In genomic region chr17:35556186-35556765, GRCm38 (mm10) we compare ENCODE assay signal across 14 mouse cellular contexts. TPM values are rescaled to one million over a fixed set of nuclear protein-coding genes. Genes with fewer than 3 reads are reported as not detected.
"Had no signal": no experiment of that assay in that cellular context is flagged by ENCODE, and none has a peak within 500 bp of the region (broad histone marks: within the 10 kb centered on the region; RNA-seq: fewer than 3 reads in every experiment).

No protein-coding gene starts in this region.

- H3K4me3 ChIP-seq: limb, embryonic 12.5 days; liver, embryonic 13.5 days; lung, embryonic 15.5 days; midbrain, embryonic 12.5 days; neural tube, embryonic 13.5 days; stomach, embryonic 15.5 days had no signal

- ATAC-seq: midbrain, embryonic 16.5 days had no signal

- DNase-seq: liver, embryonic 13.5 days had no signal

- H3K27ac ChIP-seq: kidney, postnatal 0 days; limb, embryonic 12.5 days; liver, embryonic 13.5 days; lung, embryonic 15.5 days; midbrain, embryonic 12.5 days had no signal

- H3K9ac ChIP-seq: limb, embryonic 12.5 days; liver, embryonic 13.5 days; liver, postnatal 0 days; lung, embryonic 15.5 days; midbrain, embryonic 12.5 days; neural tube, embryonic 13.5 days; stomach, embryonic 15.5 days had no signal

- H3K4me1 ChIP-seq: limb, embryonic 12.5 days; liver, embryonic 13.5 days; lung, embryonic 15.5 days; midbrain, embryonic 12.5 days; stomach, embryonic 15.5 days had no signal

- H3K4me2 ChIP-seq: limb, embryonic 12.5 days; liver, embryonic 13.5 days; lung, embryonic 15.5 days; midbrain, embryonic 12.5 days; neural tube, embryonic 13.5 days had no signal

- H3K9me3 ChIP-seq: limb, embryonic 12.5 days; liver, embryonic 13.5 days; lung, embryonic 15.5 days; midbrain, embryonic 12.5 days; neural tube, embryonic 13.5 days; stomach, embryonic 15.5 days had no signal

- H3K27me3 ChIP-seq: limb, embryonic 12.5 days; liver, embryonic 13.5 days; lung, embryonic 15.5 days; midbrain, embryonic 12.5 days; neural tube, embryonic 13.5 days; stomach, embryonic 15.5 days had no signal

- H3K36me3 ChIP-seq: limb, embryonic 12.5 days; liver, embryonic 13.5 days; lung, embryonic 15.5 days; midbrain, embryonic 12.5 days; neural tube, embryonic 13.5 days; stomach, embryonic 15.5 days had no signal

RNA-seq across cellular contexts. Expression of gene Cdsn, which starts 4.3 kb away (rescaled TPM):
- total RNA-seq: megakaryocyte-erythroid progenitor cell, adult 5-6 weeks had no signal
- polyA plus RNA-seq: limb, embryonic 12.5 days; liver, embryonic 13.5 days; liver, postnatal 0 days; lung, embryonic 15.5 days; neural tube, embryonic 13.5 days had no signal

RNA-seq across cellular contexts. Expression of gene 2300002M23Rik, which starts 11.0 kb away (rescaled TPM):
- total RNA-seq: layer of hippocampus, adult 18-20 months; layer of hippocampus, postnatal 10 days; left cerebral cortex, postnatal 36 days; megakaryocyte-erythroid progenitor cell, adult 5-6 weeks had no signal
- polyA plus RNA-seq: kidney, postnatal 0 days; limb, embryonic 12.5 days; liver, embryonic 13.5 days; liver, postnatal 0 days; midbrain, embryonic 12.5 days; midbrain, embryonic 16.5 days; neural tube, embryonic 13.5 days; spleen, adult 2 months had no signal

RNA-seq across cellular contexts. Expression of gene Psors1c2, which starts 23.3 kb away (rescaled TPM):
- total RNA-seq: layer of hippocampus, postnatal 10 days; megakaryocyte-erythroid progenitor cell, adult 5-6 weeks had no signal
